Mouse (Mus musculus): Measurements from ENCODE around the gene Nacc2. TPM values are rescaled to one million over a fixed set of nuclear protein-coding genes. Genes with fewer than 3 reads are reported as not detected.

Nacc2 gene
- polyA plus RNA-seq, 1 experiment: 15.0 TPM

- no peak overlapping the region for H3ac ChIP-seq (ENCODE audit: control insufficient read depth, insufficient read length)
Measured at GRCm38 (mm10) chr2:26117580-26117979, 5.4 kb downstream of the Nacc2 start.

GRCm38 (mm10) chr2:26116550-26116949 is 6.5 kb downstream of the Nacc2 start:
- H3K4me2 ChIP-seq (ENCODE audit: low read depth): no peak overlapping the region
- no peaks in the 10 kb centered on the region for H3K36me3 ChIP-seq (ENCODE audit: control insufficient read depth, insufficient read depth)
- no peak for TF ChIP-seq E2F4 (IDR thresholded peaks at IDR 0.05; ENCODE audit: insufficient read depth)
- TF ChIP-seq MAX (IDR thresholded peaks at IDR 0.05; ENCODE audit: low read depth): no peak
- TF ChIP-seq MYOG (IDR thresholded peaks at IDR 0.05; ENCODE audit: control insufficient read depth in 1 of 3, insufficient read depth in 1 of 3, insufficient read length in 2 of 3, low read depth in 2 of 3): no peak
- TF ChIP-seq TCF3 (IDR thresholded peaks at IDR 0.05; ENCODE audit: insufficient read length, low read depth): no peak
- no peak for TF ChIP-seq POLR2AphosphoS2 (IDR thresholded peaks at IDR 0.05; ENCODE audit: insufficient read length, low read depth)
- no peak for TF ChIP-seq TCF12 (IDR thresholded peaks at IDR 0.05; ENCODE audit: insufficient read depth, poor library complexity, severe bottlenecking)
- TF ChIP-seq POLR2A (IDR thresholded peaks at IDR 0.05; ENCODE audit: insufficient read length, low read depth): no peak
- TF ChIP-seq REST (IDR thresholded peaks at IDR 0.05; ENCODE audit: insufficient read depth, insufficient read length): no peak
- no peak for TF ChIP-seq MYOD1 (IDR thresholded peaks at IDR 0.05; ENCODE audit: control insufficient read depth in 1 of 3, insufficient read length in 2 of 3, low read depth in 2 of 3)
- TF ChIP-seq CEBPB (IDR thresholded peaks at IDR 0.05; ENCODE audit: insufficient read depth, poor library complexity, severe bottlenecking): no peak
- no peak for TF ChIP-seq SRF (IDR thresholded peaks at IDR 0.05; ENCODE audit: control insufficient read depth, insufficient read length, low read depth)
- TF ChIP-seq USF1 (IDR thresholded peaks at IDR 0.05; ENCODE audit: low read depth): no peak
- H3ac ChIP-seq (ENCODE audit: control insufficient read depth, insufficient read length): no peak overlapping the region
- H3K4me3 ChIP-seq: no peak overlapping the region
- H3K79me2 ChIP-seq (ENCODE audit: control insufficient read depth, insufficient read depth): peaks cover 31% of the 10 kb centered on the region
- no peaks in the 10 kb centered on the region for H3K27me3 ChIP-seq (ENCODE audit: control insufficient read depth, insufficient read depth, insufficient read length)

More at GRCm38 (mm10) chr2:26117580-26117979, 5.4 kb downstream of the Nacc2 start:
- Histone ChIP-seq H3K4me3 (no peak overlapping the region), H3K4me2 (ENCODE audit: low read depth) (no peak overlapping the region), H3K79me2 (ENCODE audit: control insufficient read depth, insufficient read depth) (peaks cover 22% of the 10 kb centered on the region), H3K27me3 (ENCODE audit: control insufficient read depth, insufficient read depth, insufficient read length) (no peaks in the 10 kb centered on the region), H3K36me3 (ENCODE audit: control insufficient read depth, insufficient read depth) (no peaks in the 10 kb centered on the region)
- TF ChIP-seq TCF12 (IDR thresholded peaks at IDR 0.05; ENCODE audit: insufficient read depth, poor library complexity, severe bottlenecking): no peak
- no peak for TF ChIP-seq POLR2A (IDR thresholded peaks at IDR 0.05; ENCODE audit: insufficient read length, low read depth)
- TF ChIP-seq SRF (IDR thresholded peaks at IDR 0.05; ENCODE audit: control insufficient read depth, insufficient read length, low read depth): no peak
- no peak for TF ChIP-seq E2F4 (IDR thresholded peaks at IDR 0.05; ENCODE audit: insufficient read depth)
- no peak for TF ChIP-seq MYOD1 (IDR thresholded peaks at IDR 0.05; ENCODE audit: control insufficient read depth in 1 of 3, insufficient read length in 2 of 3, low read depth in 2 of 3)
- no peak for TF ChIP-seq MAX (IDR thresholded peaks at IDR 0.05; ENCODE audit: low read depth)
- no peak for TF ChIP-seq POLR2AphosphoS2 (IDR thresholded peaks at IDR 0.05; ENCODE audit: insufficient read length, low read depth)
- no peak for TF ChIP-seq CEBPB (IDR thresholded peaks at IDR 0.05; ENCODE audit: insufficient read depth, poor library complexity, severe bottlenecking)
- no peak for TF ChIP-seq TCF3 (IDR thresholded peaks at IDR 0.05; ENCODE audit: insufficient read length, low read depth)
- TF ChIP-seq USF1 (IDR thresholded peaks at IDR 0.05; ENCODE audit: low read depth): no peak
- TF ChIP-seq REST (IDR thresholded peaks at IDR 0.05; ENCODE audit: insufficient read depth, insufficient read length): no peak

GRCm38 (mm10) chr2:26115215-26115614 is 7.8 kb downstream of the Nacc2 start:
- no peaks in the 10 kb centered on the region for H3K36me3 ChIP-seq (ENCODE audit: control insufficient read depth, insufficient read depth)
- TF ChIP-seq CEBPB (IDR thresholded peaks at IDR 0.05; ENCODE audit: insufficient read depth, poor library complexity, severe bottlenecking): no peak
- peaks cover 27% of the 10 kb centered on the region for H3K79me2 ChIP-seq (ENCODE audit: control insufficient read depth, insufficient read depth)
- no peaks in the 10 kb centered on the region for H3K27me3 ChIP-seq (ENCODE audit: control insufficient read depth, insufficient read depth, insufficient read length)
- no peak overlapping the region for H3ac ChIP-seq (ENCODE audit: control insufficient read depth, insufficient read length)
- no peak overlapping the region for H3K4me2 ChIP-seq (ENCODE audit: low read depth)
- no peak overlapping the region for H3K4me3 ChIP-seq

- Histone ChIP-seq H3ac (ENCODE audit: control insufficient read depth, insufficient read length) (no peak overlapping the region), H3K79me2 (ENCODE audit: control insufficient read depth, insufficient read depth) (peaks cover 21% of the 10 kb centered on the region), H3K4me3 (no peak overlapping the region), H3K4me2 (ENCODE audit: low read depth) (no peak overlapping the region), H3K27me3 (ENCODE audit: control insufficient read depth, insufficient read depth, insufficient read length) (no peaks in the 10 kb centered on the region), H3K36me3 (ENCODE audit: control insufficient read depth, insufficient read depth) (peaks cover 3% of the 10 kb centered on the region)
- TF ChIP-seq CEBPB (IDR thresholded peaks at IDR 0.05; ENCODE audit: insufficient read depth, poor library complexity, severe bottlenecking): no peak
- TF ChIP-seq POLR2AphosphoS2 (IDR thresholded peaks at IDR 0.05; ENCODE audit: insufficient read length, low read depth): no peak
- TF ChIP-seq TCF12 (IDR thresholded peaks at IDR 0.05; ENCODE audit: insufficient read depth, poor library complexity, severe bottlenecking): no peak
- TF ChIP-seq REST (IDR thresholded peaks at IDR 0.05; ENCODE audit: insufficient read depth, insufficient read length): no peak
Measured at GRCm38 (mm10) chr2:26108237-26108636, 14.8 kb downstream of the Nacc2 start.

- TF ChIP-seq POLR2A (IDR thresholded peaks at IDR 0.05; ENCODE audit: insufficient read length, low read depth): no peak
- TF ChIP-seq POLR2AphosphoS2 (IDR thresholded peaks at IDR 0.05; ENCODE audit: insufficient read length, low read depth): no peak
- no peak for TF ChIP-seq USF1 (IDR thresholded peaks at IDR 0.05; ENCODE audit: low read depth)
- TF ChIP-seq MYOG (IDR thresholded peaks at IDR 0.05; ENCODE audit: control insufficient read depth in 1 of 3, insufficient read depth in 1 of 3, insufficient read length in 2 of 3, low read depth in 2 of 3): no peak
- no peak for TF ChIP-seq TCF12 (IDR thresholded peaks at IDR 0.05; ENCODE audit: insufficient read depth, poor library complexity, severe bottlenecking)
- TF ChIP-seq TCF3 (IDR thresholded peaks at IDR 0.05; ENCODE audit: insufficient read length, low read depth): no peak
- TF ChIP-seq MAX (IDR thresholded peaks at IDR 0.05; ENCODE audit: low read depth): no peak
- TF ChIP-seq REST (IDR thresholded peaks at IDR 0.05; ENCODE audit: insufficient read depth, insufficient read length): no peak
- Histone ChIP-seq H3K36me3 (ENCODE audit: control insufficient read depth, insufficient read depth) (peaks cover 3% of the 10 kb centered on the region), H3K79me2 (ENCODE audit: control insufficient read depth, insufficient read depth) (peaks cover 19% of the 10 kb centered on the region), H3ac (ENCODE audit: control insufficient read depth, insufficient read length) (no peak overlapping the region), H3K27me3 (ENCODE audit: control insufficient read depth, insufficient read depth, insufficient read length) (no peaks in the 10 kb centered on the region), H3K4me2 (ENCODE audit: low read depth) (no peak overlapping the region), H3K4me3 (no peak overlapping the region)
Measured at GRCm38 (mm10) chr2:26107011-26107410, 16.0 kb downstream of the Nacc2 start.
